Mouse (Mus musculus) natural killer cell, adult 2 months (primary cell): ENCODE measurements around the gene Sirt4.

Source experiments
- DNase-seq, 2 experiments: peaks; one replicate each; pipeline ENCODE4 v3.0.0; 2022; ENCODE audit warnings: low spot score in 2 of 2

The Sirt4 gene

GRCm38 (mm10) chr5:115434853-115435754 is 49.4 kb downstream of the Sirt4 start:
- no peak for DNase-seq

GRCm38 (mm10) chr5:115434280-115434852 is 50.2 kb downstream of the Sirt4 start:
- DNase-seq = no peak

- DNase-seq = no peak
Observed at GRCm38 (mm10) chr5:115433191-115433590, 51.3 kb downstream of the Sirt4 start.

GRCm38 (mm10) chr5:115432395-115432794 is 52.1 kb downstream of the Sirt4 start:
- no peak for DNase-seq

GRCm38 (mm10) chr5:115431898-115432259 is 52.6 kb downstream of the Sirt4 start:
- DNase-seq = no peak

GRCm38 (mm10) chr5:115431061-115431897 is 53.2 kb downstream of the Sirt4 start:
- no peak for DNase-seq

- DNase-seq = no peak
Observed at GRCm38 (mm10) chr5:115430187-115430960, 54.2 kb downstream of the Sirt4 start.

GRCm38 (mm10) chr5:115429359-115430186 is 55.0 kb downstream of the Sirt4 start, which contains the start of gene Msi1:
Gene Msi1, plus strand, starts transcription at chr5:115429599.
- no peak for DNase-seq

- DNase-seq = no peak
Observed at GRCm38 (mm10) chr5:115428831-115429358, 55.6 kb downstream of the Sirt4 start.
